Mouse (Mus musculus): ENCODE results near the gene Gm1043. TPM values are rescaled to one million over a fixed set of nuclear protein-coding genes. Genes with fewer than 3 reads are reported as not detected.

Gm1043 gene
- polyA plus RNA-seq, 1 experiment = not detected

- Histone ChIP-seq H3K4me3 (ENCODE audit: insufficient read depth, low read length) (no peak overlapping the region), H3K27ac (ENCODE audit: insufficient read depth, low read depth, low read length) (no peak overlapping the region), H3K4me1 (ENCODE audit: control insufficient read depth, insufficient read depth, low read length) (peaks cover 8% of the 10 kb centered on the region)
- TF ChIP-seq POLR2A (IDR thresholded peaks at IDR 0.05; ENCODE audit: borderline replicate concordance, low read depth, low read length) (no peak), CTCF (IDR thresholded peaks at IDR 0.05; ENCODE audit: low read depth, low read length) (no peak)
Measured at GRCm38 (mm10) chr5:37047206-37047915, 37.8 kb upstream of the Gm1043 start.

DNA sequence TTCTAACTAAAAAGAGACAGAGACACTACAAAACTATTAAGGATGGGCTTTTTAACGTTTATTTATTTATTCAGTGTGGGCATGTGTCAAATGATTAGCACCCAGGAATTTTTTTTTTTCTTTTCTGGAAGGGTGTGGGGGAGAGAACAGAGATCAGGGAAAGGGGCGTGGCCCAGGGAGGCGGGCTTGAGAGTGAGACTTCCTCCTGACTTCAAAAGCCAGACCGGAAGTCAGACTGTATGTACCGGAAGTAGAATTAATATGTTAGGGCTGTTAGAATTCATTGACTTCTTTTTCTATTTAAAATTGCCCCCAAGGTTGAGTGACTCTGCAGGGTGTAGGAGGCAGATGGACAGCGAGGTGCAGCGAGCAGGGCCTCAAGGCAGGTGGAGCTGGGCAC, 37.2 kb upstream of the Gm1043 start:
- TF ChIP-seq POLR2A (IDR thresholded peaks at IDR 0.05; ENCODE audit: borderline replicate concordance, low read depth, low read length) (no peak), CTCF (IDR thresholded peaks at IDR 0.05; ENCODE audit: low read depth, low read length) (no peak)
- Histone ChIP-seq H3K4me3 (ENCODE audit: insufficient read depth, low read length) (no peak overlapping the region), H3K4me1 (ENCODE audit: control insufficient read depth, insufficient read depth, low read length) (peaks cover 8% of the 10 kb centered on the region), H3K27ac (ENCODE audit: insufficient read depth, low read depth, low read length) (no peak overlapping the region)

- peaks cover 8% of the 10 kb centered on the region for H3K4me1 ChIP-seq (ENCODE audit: control insufficient read depth, insufficient read depth, low read length)
- TF ChIP-seq POLR2A (IDR thresholded peaks at IDR 0.05; ENCODE audit: borderline replicate concordance, low read depth, low read length) = no peak
- no peak for TF ChIP-seq CTCF (IDR thresholded peaks at IDR 0.05; ENCODE audit: low read depth, low read length)
- no peak overlapping the region for H3K4me3 ChIP-seq (ENCODE audit: insufficient read depth, low read length)
- no peak overlapping the region for H3K27ac ChIP-seq (ENCODE audit: insufficient read depth, low read depth, low read length)
Measured at GRCm38 (mm10) chr5:37049111-37049510, 36.1 kb upstream of the Gm1043 start.

DNA sequence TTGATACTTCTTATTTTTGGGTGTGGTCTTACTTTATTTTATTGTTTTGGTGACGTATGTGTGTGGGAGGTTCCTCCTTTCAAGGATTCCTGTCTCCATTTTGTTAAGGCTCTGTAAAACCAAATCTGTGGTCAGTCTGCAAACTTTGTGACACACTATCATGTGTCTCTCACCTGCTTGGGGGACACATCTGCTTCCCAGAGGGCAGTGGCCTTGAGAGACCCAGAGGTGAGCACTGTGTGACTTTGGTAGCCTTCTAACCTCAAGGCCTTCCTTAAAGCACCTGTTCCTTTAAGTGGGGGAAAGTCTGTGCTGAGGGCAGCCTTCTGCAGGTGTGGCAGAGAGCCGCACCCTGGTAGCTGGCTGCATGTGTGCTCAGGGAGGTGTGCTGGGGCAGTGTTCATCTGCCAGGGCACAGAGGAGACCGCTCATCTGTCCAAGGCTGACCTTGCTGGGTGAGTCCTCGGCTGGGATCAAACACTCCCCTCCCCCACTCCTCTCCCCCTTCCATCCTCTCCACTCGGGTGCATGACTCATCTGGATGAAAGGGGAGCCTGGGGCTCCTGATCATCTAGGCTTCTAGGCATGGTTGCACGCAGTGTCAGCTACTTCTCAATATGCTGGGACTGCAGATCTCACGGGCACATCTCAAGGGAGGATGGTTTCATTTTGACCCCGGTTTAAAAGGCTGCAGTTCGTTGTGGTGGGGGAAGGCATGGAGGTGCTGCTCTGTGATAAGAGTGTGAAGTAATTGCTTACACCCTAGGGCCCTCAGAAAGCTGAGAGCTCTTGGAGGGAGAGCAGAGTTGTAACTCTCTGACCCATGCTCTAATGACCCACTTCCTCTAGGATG, 34.4 kb upstream of the Gm1043 start:
- Histone ChIP-seq H3K27ac (ENCODE audit: insufficient read depth, low read depth, low read length) (no peak overlapping the region), H3K4me3 (ENCODE audit: insufficient read depth, low read length) (peak overlapping the region; percentile 35), H3K4me1 (ENCODE audit: control insufficient read depth, insufficient read depth, low read length) (peaks cover 8% of the 10 kb centered on the region)
- TF ChIP-seq CTCF (IDR thresholded peaks at IDR 0.05; ENCODE audit: low read depth, low read length) = no peak

- Histone ChIP-seq H3K4me3 (ENCODE audit: insufficient read depth, low read length) (peak overlapping the region; percentile 35), H3K4me1 (ENCODE audit: control insufficient read depth, insufficient read depth, low read length) (peaks cover 8% of the 10 kb centered on the region), H3K27ac (ENCODE audit: insufficient read depth, low read depth, low read length) (no peak overlapping the region)
- no peak for TF ChIP-seq CTCF (IDR thresholded peaks at IDR 0.05; ENCODE audit: low read depth, low read length)
- no peak for TF ChIP-seq POLR2A (IDR thresholded peaks at IDR 0.05; ENCODE audit: borderline replicate concordance, low read depth, low read length)
Measured at GRCm38 (mm10) chr5:37051374-37052100, 33.6 kb upstream of the Gm1043 start.

- TF ChIP-seq CTCF (IDR thresholded peaks at IDR 0.05; ENCODE audit: low read depth, low read length) (no peak), POLR2A (IDR thresholded peaks at IDR 0.05; ENCODE audit: borderline replicate concordance, low read depth, low read length) (no peak)
- H3K27ac ChIP-seq (ENCODE audit: insufficient read depth, low read depth, low read length) = no peak overlapping the region
- peaks cover 8% of the 10 kb centered on the region for H3K4me1 ChIP-seq (ENCODE audit: control insufficient read depth, insufficient read depth, low read length)
- H3K4me3 ChIP-seq (ENCODE audit: insufficient read depth, low read length) = no peak overlapping the region
Measured at GRCm38 (mm10) chr5:37052846-37053245, 32.3 kb upstream of the Gm1043 start.

DNA sequence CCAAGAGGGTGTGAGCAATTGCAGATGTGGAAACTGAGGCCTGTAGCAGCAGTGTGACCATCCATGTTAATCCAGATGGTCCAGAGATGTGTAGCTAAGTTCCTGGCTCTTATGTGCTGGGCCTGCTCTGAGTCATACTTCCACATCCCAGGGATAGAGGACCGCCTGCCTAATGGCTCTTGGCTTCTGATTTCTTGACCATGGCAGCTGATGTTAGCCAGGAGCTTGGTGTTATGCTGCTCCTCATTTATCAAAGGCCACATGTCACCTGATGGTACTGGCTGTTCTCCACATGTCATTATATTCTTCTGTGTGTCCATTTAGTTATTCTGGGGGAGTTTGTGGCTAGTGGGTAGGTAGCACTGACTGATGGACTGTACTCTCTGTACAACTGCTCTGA, 29.4 kb upstream of the Gm1043 start:
- no peak for TF ChIP-seq CTCF (IDR thresholded peaks at IDR 0.05; ENCODE audit: low read depth, low read length)
- TF ChIP-seq POLR2A (IDR thresholded peaks at IDR 0.05; ENCODE audit: borderline replicate concordance, low read depth, low read length) = no peak
- Histone ChIP-seq H3K4me1 (ENCODE audit: control insufficient read depth, insufficient read depth, low read length) (peaks cover 6% of the 10 kb centered on the region), H3K4me3 (ENCODE audit: insufficient read depth, low read length) (no peak overlapping the region), H3K27ac (ENCODE audit: insufficient read depth, low read depth, low read length) (no peak overlapping the region)

- no peak overlapping the region for H3K4me3 ChIP-seq (ENCODE audit: insufficient read depth, low read length)
- TF ChIP-seq POLR2A (IDR thresholded peaks at IDR 0.05; ENCODE audit: borderline replicate concordance, low read depth, low read length) (no peak), CTCF (IDR thresholded peaks at IDR 0.05; ENCODE audit: low read depth, low read length) (no peak)
- no peaks in the 10 kb centered on the region for H3K4me1 ChIP-seq (ENCODE audit: control insufficient read depth, insufficient read depth, low read length)
- no peak overlapping the region for H3K27ac ChIP-seq (ENCODE audit: insufficient read depth, low read depth, low read length)
Measured at GRCm38 (mm10) chr5:37056471-37056870, 28.7 kb upstream of the Gm1043 start.

DNA sequence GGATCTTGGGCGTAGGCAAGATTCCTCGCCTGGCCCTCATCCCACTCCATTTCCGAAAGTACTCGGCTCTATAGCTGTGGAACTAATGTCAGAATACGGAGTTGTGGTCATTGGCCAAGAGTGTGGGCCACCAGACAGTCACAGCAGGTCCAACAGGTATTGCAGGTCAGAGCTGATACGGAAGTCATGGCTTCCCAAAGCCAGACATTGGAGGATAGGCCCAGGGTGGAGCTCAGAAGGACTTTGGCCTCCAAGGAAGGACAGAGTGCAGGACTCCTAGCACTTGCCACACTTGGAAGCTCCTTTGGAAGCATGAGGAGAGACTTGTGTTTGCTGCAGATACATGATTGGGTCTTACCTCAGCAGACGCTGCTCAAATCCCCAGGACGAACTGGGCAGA, 23.6 kb upstream of the Gm1043 start:
- Histone ChIP-seq H3K4me3 (ENCODE audit: insufficient read depth, low read length) (no peak overlapping the region), H3K4me1 (ENCODE audit: control insufficient read depth, insufficient read depth, low read length) (no peaks in the 10 kb centered on the region), H3K27ac (ENCODE audit: insufficient read depth, low read depth, low read length) (no peak overlapping the region)
- TF ChIP-seq POLR2A (IDR thresholded peaks at IDR 0.05; ENCODE audit: borderline replicate concordance, low read depth, low read length) = no peak
- no peak for TF ChIP-seq CTCF (IDR thresholded peaks at IDR 0.05; ENCODE audit: low read depth, low read length)
